Mouse (Mus musculus) telencephalon, adult 2 months (tissue): ENCODE results near the gene Elp5.
"Not testable (repeated sequence)": the region's sequence is repeated elsewhere in the genome, so short reads cannot be mapped to it uniquely, and the experiment has no call there.

ENCODE experiments used
- DNase-seq: peaks from one replicate; pipeline ENCODE4 v3.0.0-alpha.2; 2011; ENCODE audit warnings: low read depth, low spot score

The Elp5 gene

GRCm38 (mm10) chr11:69982225-69982624 lies at the start of gene Elp5:
Gene Elp5, minus strand, starts transcription at chr11:69982517.
- no peak for DNase-seq

- no peak for DNase-seq
Observed at GRCm38 (mm10) chr11:70031321-70031670, 49.0 kb upstream of the Elp5 start.

- no peak for DNase-seq
Observed at GRCm38 (mm10) chr11:70030651-70031320, 48.5 kb upstream of the Elp5 start.

GRCm38 (mm10) chr11:70029829-70030550 lies 47.7 kb upstream of the Elp5 start:
- DNase-seq: no peak

GRCm38 (mm10) chr11:70029130-70029801 lies 46.9 kb upstream of the Elp5 start:
- DNase-seq: peak; percentile 93

- DNase-seq: no peak
Observed at GRCm38 (mm10) chr11:70028401-70029129, 46.2 kb upstream of the Elp5 start.

GRCm38 (mm10) chr11:70027397-70027796 lies 45.1 kb upstream of the Elp5 start:
- DNase-seq: no peak

- no peak for DNase-seq
Observed at GRCm38 (mm10) chr11:70026689-70027088, 44.4 kb upstream of the Elp5 start.

GRCm38 (mm10) chr11:70024151-70024514 lies 41.8 kb upstream of the Elp5 start:
- no peak for DNase-seq

GRCm38 (mm10) chr11:70023481-70024150 lies 41.3 kb upstream of the Elp5 start:
- DNase-seq: no peak

- peak; percentile 97 for DNase-seq
Observed at GRCm38 (mm10) chr11:70021264-70022132, 39.2 kb upstream of the Elp5 start.

GRCm38 (mm10) chr11:70020731-70021263 lies 38.5 kb upstream of the Elp5 start:
- DNase-seq: peak; percentile 86

GRCm38 (mm10) chr11:70020022-70020631 lies 37.8 kb upstream of the Elp5 start:
- DNase-seq: no peak

GRCm38 (mm10) chr11:70019495-70020021 lies 37.2 kb upstream of the Elp5 start:
- no peak for DNase-seq

GRCm38 (mm10) chr11:70018131-70018990 lies 36.0 kb upstream of the Elp5 start:
- DNase-seq: peak; percentile 77

- no peak for DNase-seq
Observed at GRCm38 (mm10) chr11:70017199-70017767, 35.0 kb upstream of the Elp5 start.

- no peak for DNase-seq
Observed at GRCm38 (mm10) chr11:70016669-70017068, 34.4 kb upstream of the Elp5 start, which contains the start of gene Dlg4. Gene Dlg4, plus strand, starts transcription at chr11:70016942.

- DNase-seq: not testable (repeated sequence)
Observed at GRCm38 (mm10) chr11:70016177-70016576, 33.9 kb upstream of the Elp5 start.
